Mouse (Mus musculus) embryonic facial prominence, embryonic 11.5 days (tissue): ENCODE measurements at regions not wholly inside any gene's neighbourhood (a gene's known extent, or its start where the extent isn't known, plus 50 kb on each side); places are given as distances from the start of the nearest gene placed in this dataset.

Experiments
- ATAC-seq: fragments of 200-750 bp; cut with Nextera tagmentation; replicated peaks from 2 replicates; pipeline ENCODE4 v1.8.0; 2017; ENCODE audit warnings: low read depth; ENCODE audit not compliant: insufficient number of reproducible peaks, low FRiP score, low TSS enrichment
- DNase-seq: peaks from one replicate; pipeline ENCODE4 v3.0.0-alpha.2; 2015; ENCODE audit warnings: low spot score
- H3K27ac ChIP-seq: fragments of 300-500 bp; sonication (generic); replicated peaks from 2 replicates; pipeline ENCODE4 v1.5.1; 2014; ENCODE audit warnings: mild to moderate bottlenecking, low read depth, low read length, control low read depth
- H3K27me3 ChIP-seq: fragments of 300-500 bp; sonication (generic); 2 replicates; pipeline ENCODE4 v1.6.1; 2014; ENCODE audit warnings: mild to moderate bottlenecking, low read length, moderate library complexity, mixed read lengths; ENCODE audit not compliant: control insufficient read depth, insufficient read depth
- H3K36me3 ChIP-seq: fragments of 300-500 bp; sonication (generic); replicated peaks from 2 replicates; pipeline ENCODE4 v1.6.1; 2014; ENCODE audit warnings: low read depth, mild to moderate bottlenecking, low read length, moderate library complexity, mixed read lengths; ENCODE audit not compliant: control insufficient read depth, insufficient read depth
- H3K4me1 ChIP-seq: fragments of 300-500 bp; sonication (generic); 2 replicates; pipeline ENCODE4 v1.6.1; 2014; ENCODE audit warnings: low read length, mixed read lengths; ENCODE audit not compliant: control insufficient read depth, insufficient read depth
- H3K4me2 ChIP-seq: fragments of 300-500 bp; sonication (generic); 2 replicates; pipeline ENCODE4 v1.6.1; 2014; ENCODE audit warnings: low read depth, mild to moderate bottlenecking, control low read depth, low read length, moderate library complexity
- H3K4me3 ChIP-seq: fragments of 300-500 bp; sonication (generic); 2 replicates; pipeline ENCODE4 v1.5.1; 2014; ENCODE audit warnings: low read depth, low read length, control low read depth
- H3K9ac ChIP-seq: fragments of 300-500 bp; sonication (generic); replicated peaks from 2 replicates; pipeline ENCODE4 v1.6.1; 2014; ENCODE audit warnings: mild to moderate bottlenecking, control low read depth, low read length
- H3K9me3 ChIP-seq: fragments of 300-500 bp; sonication (generic); replicated peaks from 2 replicates; pipeline ENCODE4 v1.6.1; 2016; ENCODE audit warnings: mild to moderate bottlenecking, low read length, inconsistent platforms, mixed read lengths; ENCODE audit not compliant: control insufficient read depth
- WGBS: fragments of 180-500 bp; shearing (Covaris S2); extraction: QIAGEN DNeasy Blood & Tissue Kit; methylation state at CpG from one replicate; pipeline ENCODE4 v1.1.7; 2014; 5-methylcytosine and 5-hydroxymethylcytosine counted together

GRCm38 (mm10) chr15:15443271-15443670, 1285.3 kb upstream of the Cdh9 start:
- ATAC-seq (no peak), DNase-seq (no peak)
- H3K27ac ChIP-seq, result no peak overlapping the region
- no peaks in the 10 kb centered on the region for H3K36me3 ChIP-seq
- no peaks in the 10 kb centered on the region for H3K27me3 ChIP-seq
- no peaks in the 10 kb centered on the region for H3K4me1 ChIP-seq
- H3K4me3 ChIP-seq, result no peak overlapping the region
- no peaks in the 10 kb centered on the region for H3K9me3 ChIP-seq
- H3K9ac ChIP-seq, result no peak overlapping the region
- WGBS, result 94% methylated on average over 15 of the region's 15 CpGs
- H3K4me2 ChIP-seq, result no peak overlapping the region

- H3K9ac ChIP-seq, result no peak overlapping the region
- H3K4me1 ChIP-seq, result no peaks in the 10 kb centered on the region
- no peak for DNase-seq
- no peak overlapping the region for H3K4me2 ChIP-seq
- H3K27me3 ChIP-seq, result no peaks in the 10 kb centered on the region
- no peak overlapping the region for H3K27ac ChIP-seq
- no peak overlapping the region for H3K4me3 ChIP-seq
- 79% methylated on average over 2 of the region's 2 CpGs for WGBS
- H3K9me3 ChIP-seq, result no peaks in the 10 kb centered on the region
- ATAC-seq, result no peak
- no peaks in the 10 kb centered on the region for H3K36me3 ChIP-seq
These were observed 1250.9 kb upstream of the Cdh9 start for GRCm38 (mm10) chr15:15477702-15478101.

GRCm38 (mm10) chr15:15500276-15500675, 1228.3 kb upstream of the Cdh9 start:
- no peak for ATAC-seq
- Histone ChIP-seq H3K9ac (no peak overlapping the region), H3K4me3 (no peak overlapping the region), H3K9me3 (no peaks in the 10 kb centered on the region), H3K4me1 (no peaks in the 10 kb centered on the region), H3K36me3 (no peaks in the 10 kb centered on the region), H3K27ac (no peak overlapping the region), H3K27me3 (no peaks in the 10 kb centered on the region), H3K4me2 (no peak overlapping the region)
- DNase-seq, result no peak
- 86% methylated on average over 4 of the region's 4 CpGs for WGBS

GRCm38 (mm10) chr15:15538944-15539343, 1189.6 kb upstream of the Cdh9 start:
- WGBS, result 79% methylated on average over 1 of the region's 1 CpGs
- H3K9ac ChIP-seq, result no peak overlapping the region
- no peaks in the 10 kb centered on the region for H3K27me3 ChIP-seq

GRCm38 (mm10) chr15:15559148-15559752, 1169.3 kb upstream of the Cdh9 start:
- Histone ChIP-seq H3K36me3 (no peaks in the 10 kb centered on the region), H3K9ac (no peak overlapping the region), H3K4me3 (no peak overlapping the region), H3K27me3 (no peaks in the 10 kb centered on the region), H3K27ac (no peak overlapping the region), H3K4me2 (no peak overlapping the region), H3K9me3 (no peaks in the 10 kb centered on the region), H3K4me1 (no peaks in the 10 kb centered on the region)
- no peak for ATAC-seq
- no peak for DNase-seq
- WGBS, result 89% methylated on average over 4 of the region's 4 CpGs

More at GRCm38 (mm10) chr15:15538944-15539343, 1189.6 kb upstream of the Cdh9 start:
- Histone ChIP-seq H3K4me3 (no peak overlapping the region), H3K27ac (no peak overlapping the region), H3K9me3 (no peaks in the 10 kb centered on the region), H3K4me1 (no peaks in the 10 kb centered on the region), H3K36me3 (no peaks in the 10 kb centered on the region), H3K4me2 (no peak overlapping the region)
- ATAC-seq (no peak), DNase-seq (no peak)

- Histone ChIP-seq H3K36me3 (no peaks in the 10 kb centered on the region), H3K4me2 (no peak overlapping the region), H3K27ac (no peak overlapping the region), H3K27me3 (no peaks in the 10 kb centered on the region), H3K4me3 (no peak overlapping the region), H3K4me1 (no peaks in the 10 kb centered on the region), H3K9me3 (no peaks in the 10 kb centered on the region), H3K9ac (no peak overlapping the region)
- WGBS, result 87% methylated on average over 2 of the region's 2 CpGs
- ATAC-seq, result no peak
- no peak for DNase-seq
These were observed 1146.2 kb upstream of the Cdh9 start for GRCm38 (mm10) chr15:15582300-15582880.

GRCm38 (mm10) chr15:15617976-15618375, 1110.6 kb upstream of the Cdh9 start:
- no peaks in the 10 kb centered on the region for H3K9me3 ChIP-seq
- H3K4me1 ChIP-seq, result no peaks in the 10 kb centered on the region
- H3K27me3 ChIP-seq, result no peaks in the 10 kb centered on the region
- no peak overlapping the region for H3K27ac ChIP-seq
- no peak overlapping the region for H3K4me2 ChIP-seq
- H3K4me3 ChIP-seq, result no peak overlapping the region
- no peaks in the 10 kb centered on the region for H3K36me3 ChIP-seq
- no peak overlapping the region for H3K9ac ChIP-seq
- DNase-seq, result no peak
- no peak for ATAC-seq

GRCm38 (mm10) chr15:15629304-15629703, 1099.3 kb upstream of the Cdh9 start:
- Histone ChIP-seq H3K9ac (no peak overlapping the region), H3K36me3 (no peaks in the 10 kb centered on the region), H3K4me2 (no peak overlapping the region), H3K4me1 (no peaks in the 10 kb centered on the region), H3K9me3 (no peaks in the 10 kb centered on the region), H3K27me3 (no peaks in the 10 kb centered on the region), H3K27ac (no peak overlapping the region), H3K4me3 (no peak overlapping the region)
- DNase-seq, result no peak
- ATAC-seq, result no peak
- 74% methylated on average over 2 of the region's 2 CpGs for WGBS
